Mouse (Mus musculus): ENCODE measurements around the gene Tbx21. TPM values are rescaled to one million over a fixed set of nuclear protein-coding genes. Genes with fewer than 3 reads are reported as not detected.
A peak's percentile ranks its signal among the peaks of the same experiment; 100 is the strongest.

Tbx21 gene
- not detected in 2 replicates for polyA plus RNA-seq (2014; fragmentation: Nextera tagmentation; extraction: Ambion mirVana)

- Histone ChIP-seq H3K9me3 (ENCODE audit: control insufficient read depth, low read length) (no peaks in the 10 kb centered on the region), H3K9ac (ENCODE audit: low read depth, low read length) (no peak within 1 kb of the TSS), H3K27ac (ENCODE audit: low read depth, low read length) (no peak within 1 kb of the TSS)
Observed at GRCm38 (mm10) chr11:97114671-97115601, at the start of gene Tbx21. TSS of gene Tbx21 (minus strand) at chr11:97115331.

GRCm38 (mm10) chr11:97160341-97160740, 45.2 kb upstream of the Tbx21 start:
- Histone ChIP-seq H3K36me3 (ENCODE audit: control insufficient read depth, insufficient read depth, low read length) (peaks cover 59% of the 10 kb centered on the region), H3K4me1 (replicated peaks; ENCODE audit: control insufficient read depth, insufficient read depth, low read length) (no peaks in the 10 kb centered on the region), H3K4me2 (no peak overlapping the region), H3K27ac (ENCODE audit: low read depth, low read length) (no peak overlapping the region), H3K9me3 (ENCODE audit: control insufficient read depth, low read length) (no peaks in the 10 kb centered on the region), H3K27me3 (replicated peaks; ENCODE audit: control insufficient read depth, insufficient read depth, low read length) (no peaks in the 10 kb centered on the region), H3K4me3 (ENCODE audit: low read depth, low read length) (no peak overlapping the region), H3K9ac (ENCODE audit: low read depth, low read length) (no peak overlapping the region)
- WGBS, result 79% methylated on average over 6 of the region's 6 CpGs
- ATAC-seq (replicated peaks; ENCODE audit: low FRiP score), result no peak
- no peak for DNase-seq (ENCODE audit: low spot score)

More at GRCm38 (mm10) chr11:97114671-97115601, at the start of gene Tbx21:
- ATAC-seq (replicated peaks; ENCODE audit: low FRiP score) (no peak), DNase-seq (ENCODE audit: low spot score) (no peak)
- Histone ChIP-seq H3K4me2 (peak within 1 kb of the TSS; percentile 62), H3K4me3 (ENCODE audit: low read depth, low read length) (peak within 1 kb of the TSS; percentile 39), H3K36me3 (ENCODE audit: control insufficient read depth, insufficient read depth, low read length) (no peaks in the 10 kb centered on the region), H3K4me1 (replicated peaks; ENCODE audit: control insufficient read depth, insufficient read depth, low read length) (peaks cover 9% of the 10 kb centered on the region; the same call in 1 of the 2 replicates), H3K27me3 (replicated peaks; ENCODE audit: control insufficient read depth, insufficient read depth, low read length) (peaks cover 77% of the 10 kb centered on the region)
- WGBS, result 2% methylated on average over 86 of the region's 87 CpGs

GRCm38 (mm10) chr11:97156999-97157398, 41.9 kb upstream of the Tbx21 start:
- no peak overlapping the region for H3K4me3 ChIP-seq (ENCODE audit: low read depth, low read length)
- H3K27ac ChIP-seq (ENCODE audit: low read depth, low read length), result no peak overlapping the region
- H3K4me1 ChIP-seq (replicated peaks; ENCODE audit: control insufficient read depth, insufficient read depth, low read length), result peaks cover 8% of the 10 kb centered on the region
- WGBS, result 79% methylated on average over 7 of the region's 7 CpGs
- DNase-seq (ENCODE audit: low spot score) (no peak), ATAC-seq (replicated peaks; ENCODE audit: low FRiP score) (no peak)
- H3K4me2 ChIP-seq, result no peak overlapping the region
- H3K36me3 ChIP-seq (ENCODE audit: control insufficient read depth, insufficient read depth, low read length), result peaks cover 30% of the 10 kb centered on the region
- H3K27me3 ChIP-seq (replicated peaks; ENCODE audit: control insufficient read depth, insufficient read depth, low read length), result 0 out of 2 replicates have a peak, but pooled peaks cover 2% of the 10 kb centered on the region
- no peaks in the 10 kb centered on the region for H3K9me3 ChIP-seq (ENCODE audit: control insufficient read depth, low read length)
- no peak overlapping the region for H3K9ac ChIP-seq (ENCODE audit: low read depth, low read length)

GRCm38 (mm10) chr11:97152662-97153287, 37.6 kb upstream of the Tbx21 start:
- no peak overlapping the region for H3K27ac ChIP-seq (ENCODE audit: low read depth, low read length)
- peaks cover 10% of the 10 kb centered on the region; the same call in 1 of the 2 replicates for H3K27me3 ChIP-seq (replicated peaks; ENCODE audit: control insufficient read depth, insufficient read depth, low read length)
- H3K36me3 ChIP-seq (ENCODE audit: control insufficient read depth, insufficient read depth, low read length), result peaks cover 2% of the 10 kb centered on the region; the same call in 1 of the 2 replicates
- H3K4me2 ChIP-seq, result peak overlapping the region; percentile 88; the same call in 1 of the 2 replicates
- no peak for DNase-seq (ENCODE audit: low spot score)
- H3K9ac ChIP-seq (ENCODE audit: low read depth, low read length), result no peak overlapping the region
- H3K9me3 ChIP-seq (ENCODE audit: control insufficient read depth, low read length), result no peaks in the 10 kb centered on the region
- WGBS, result 33% methylated on average over 10 of the region's 10 CpGs
- no peak overlapping the region for H3K4me3 ChIP-seq (ENCODE audit: low read depth, low read length)
- no peak for ATAC-seq (replicated peaks; ENCODE audit: low FRiP score)
- peaks cover 19% of the 10 kb centered on the region for H3K4me1 ChIP-seq (replicated peaks; ENCODE audit: control insufficient read depth, insufficient read depth, low read length)

GRCm38 (mm10) chr11:97152023-97152426, 36.9 kb upstream of the Tbx21 start:
- H3K27me3 ChIP-seq (replicated peaks; ENCODE audit: control insufficient read depth, insufficient read depth, low read length), result peaks cover 10% of the 10 kb centered on the region; the same call in 1 of the 2 replicates
- no peak overlapping the region for H3K9ac ChIP-seq (ENCODE audit: low read depth, low read length)
- H3K4me3 ChIP-seq (ENCODE audit: low read depth, low read length), result peak overlapping the region; percentile 79; the same call in 1 of the 2 replicates
- H3K36me3 ChIP-seq (ENCODE audit: control insufficient read depth, insufficient read depth, low read length), result peaks cover 2% of the 10 kb centered on the region; the same call in 1 of the 2 replicates
- H3K27ac ChIP-seq (ENCODE audit: low read depth, low read length), result no peak overlapping the region; the same call in 1 of the 2 replicates
- peaks cover 19% of the 10 kb centered on the region for H3K4me1 ChIP-seq (replicated peaks; ENCODE audit: control insufficient read depth, insufficient read depth, low read length)
- peak overlapping the region; percentile 88 for H3K4me2 ChIP-seq
- ATAC-seq (replicated peaks; ENCODE audit: low FRiP score) (no peak), DNase-seq (ENCODE audit: low spot score) (no peak)
- H3K9me3 ChIP-seq (ENCODE audit: control insufficient read depth, low read length), result no peaks in the 10 kb centered on the region
- WGBS, result 6% methylated on average over 11 of the region's 11 CpGs

GRCm38 (mm10) chr11:97151343-97151801, 36.2 kb upstream of the Tbx21 start, which contains the start of gene Tbkbp1:
TSS of gene Tbkbp1 (minus strand) at chr11:97151495.
- Histone ChIP-seq H3K9ac (ENCODE audit: low read depth, low read length) (peak within 1 kb of the TSS; percentile 69), H3K4me2 (peak within 1 kb of the TSS; percentile 88), H3K36me3 (ENCODE audit: control insufficient read depth, insufficient read depth, low read length) (peaks cover 2% of the 10 kb centered on the region; the same call in 1 of the 2 replicates), H3K4me1 (replicated peaks; ENCODE audit: control insufficient read depth, insufficient read depth, low read length) (peaks cover 20% of the 10 kb centered on the region), H3K27ac (ENCODE audit: low read depth, low read length) (peak within 1 kb of the TSS; percentile 68), H3K9me3 (ENCODE audit: control insufficient read depth, low read length) (no peaks in the 10 kb centered on the region), H3K4me3 (ENCODE audit: low read depth, low read length) (peak within 1 kb of the TSS; percentile 79), H3K27me3 (replicated peaks; ENCODE audit: control insufficient read depth, insufficient read depth, low read length) (peaks cover 10% of the 10 kb centered on the region; the same call in 1 of the 2 replicates)
- 0% methylated on average over 19 of the region's 64 CpGs for WGBS
- DNase-seq (ENCODE audit: low spot score) (no peak), ATAC-seq (replicated peaks; ENCODE audit: low FRiP score) (peak; percentile 12; the same call in 1 of the 2 replicates)

- H3K9me3 ChIP-seq (ENCODE audit: control insufficient read depth, low read length), result no peaks in the 10 kb centered on the region
- ATAC-seq (replicated peaks; ENCODE audit: low FRiP score), result peak; percentile 59
- H3K27me3 ChIP-seq (replicated peaks; ENCODE audit: control insufficient read depth, insufficient read depth, low read length), result peaks cover 10% of the 10 kb centered on the region; the same call in 1 of the 2 replicates
- peak overlapping the region; percentile 68 for H3K27ac ChIP-seq (ENCODE audit: low read depth, low read length)
- DNase-seq (ENCODE audit: low spot score), result peak; percentile 76
- peaks cover 2% of the 10 kb centered on the region; the same call in 1 of the 2 replicates for H3K36me3 ChIP-seq (ENCODE audit: control insufficient read depth, insufficient read depth, low read length)
- H3K4me1 ChIP-seq (replicated peaks; ENCODE audit: control insufficient read depth, insufficient read depth, low read length), result peaks cover 24% of the 10 kb centered on the region
- H3K9ac ChIP-seq (ENCODE audit: low read depth, low read length), result peak overlapping the region; percentile 69
- WGBS, result under 1% methylated on average over 92 of the region's 102 CpGs
- H3K4me3 ChIP-seq (ENCODE audit: low read depth, low read length), result peak overlapping the region; percentile 79
- peak overlapping the region; percentile 88 for H3K4me2 ChIP-seq
Observed at GRCm38 (mm10) chr11:97150411-97151330, 35.5 kb upstream of the Tbx21 start.

Data from liver, embryonic 11.5 days (tissue).